Mouse (Mus musculus): Measurements from ENCODE around the gene Phlpp1. TPM values are rescaled to one million over a fixed set of nuclear protein-coding genes. Genes with fewer than 3 reads are reported as not detected.

The Phlpp1 gene
- polyA plus RNA-seq, 1 experiment from 2014 or later: 7.4 TPM

GRCm38 (mm10) chr1:106320583-106320982, 149.0 kb downstream of the Phlpp1 start:
- Histone ChIP-seq H3K4me1 (ENCODE audit: control insufficient read depth, insufficient read depth, low read depth, low read length) (no peaks in the 10 kb centered on the region), H3K36me3 (ENCODE audit: control insufficient read depth, insufficient read depth, low read length) (peaks cover 3% of the 10 kb centered on the region; the same call in 1 of the 2 replicates), H3K9me3 (ENCODE audit: control insufficient read depth, low read length) (no peaks in the 10 kb centered on the region), H3K27ac (ENCODE audit: low read depth, low read length) (no peak overlapping the region), H3K4me2 (ENCODE audit: low read length) (no peak overlapping the region), H3K27me3 (replicated peaks; ENCODE audit: control insufficient read depth, insufficient read depth, low read length) (no peaks in the 10 kb centered on the region), H3K9ac (ENCODE audit: low read depth, low read length) (no peak overlapping the region), H3K4me3 (ENCODE audit: low read length) (no peak overlapping the region)
- no peak for ATAC-seq
- WGBS: 90% methylated on average over 1 of the region's 1 CpGs

- no peaks in the 10 kb centered on the region for H3K4me1 ChIP-seq (ENCODE audit: control insufficient read depth, insufficient read depth, low read depth, low read length)
- peaks cover 3% of the 10 kb centered on the region; the same call in 1 of the 2 replicates for H3K36me3 ChIP-seq (ENCODE audit: control insufficient read depth, insufficient read depth, low read length)
- WGBS: 93% methylated on average over 8 of the region's 8 CpGs
- H3K27me3 ChIP-seq (replicated peaks; ENCODE audit: control insufficient read depth, insufficient read depth, low read length): no peaks in the 10 kb centered on the region
- no peak overlapping the region for H3K4me3 ChIP-seq (ENCODE audit: low read length)
- no peak overlapping the region for H3K27ac ChIP-seq (ENCODE audit: low read depth, low read length)
- H3K9ac ChIP-seq (ENCODE audit: low read depth, low read length): no peak overlapping the region
- H3K4me2 ChIP-seq (ENCODE audit: low read length): no peak overlapping the region
- no peak for ATAC-seq
- no peaks in the 10 kb centered on the region for H3K9me3 ChIP-seq (ENCODE audit: control insufficient read depth, low read length)
Measured at GRCm38 (mm10) chr1:106321432-106322126, 150.0 kb downstream of the Phlpp1 start.

GRCm38 (mm10) chr1:106326691-106327090, 155.1 kb downstream of the Phlpp1 start:
- no peak overlapping the region for H3K27ac ChIP-seq (ENCODE audit: low read depth, low read length)
- no peaks in the 10 kb centered on the region for H3K27me3 ChIP-seq (replicated peaks; ENCODE audit: control insufficient read depth, insufficient read depth, low read length)
- H3K9ac ChIP-seq (ENCODE audit: low read depth, low read length): no peak overlapping the region
- WGBS: 88% methylated on average over 2 of the region's 2 CpGs
- H3K4me3 ChIP-seq (ENCODE audit: low read length): no peak overlapping the region
- no peaks in the 10 kb centered on the region for H3K36me3 ChIP-seq (ENCODE audit: control insufficient read depth, insufficient read depth, low read length)
- no peak for ATAC-seq
- no peaks in the 10 kb centered on the region for H3K4me1 ChIP-seq (ENCODE audit: control insufficient read depth, insufficient read depth, low read depth, low read length)
- H3K4me2 ChIP-seq (ENCODE audit: low read length): no peak overlapping the region
- no peaks in the 10 kb centered on the region for H3K9me3 ChIP-seq (ENCODE audit: control insufficient read depth, low read length)

- Histone ChIP-seq H3K4me1 (ENCODE audit: control insufficient read depth, insufficient read depth, low read depth, low read length) (no peaks in the 10 kb centered on the region), H3K27ac (ENCODE audit: low read depth, low read length) (no peak overlapping the region), H3K36me3 (ENCODE audit: control insufficient read depth, insufficient read depth, low read length) (peaks cover 10% of the 10 kb centered on the region), H3K4me2 (ENCODE audit: low read length) (no peak overlapping the region), H3K4me3 (ENCODE audit: low read length) (no peak overlapping the region), H3K9ac (ENCODE audit: low read depth, low read length) (no peak overlapping the region), H3K9me3 (ENCODE audit: control insufficient read depth, low read length) (no peaks in the 10 kb centered on the region), H3K27me3 (replicated peaks; ENCODE audit: control insufficient read depth, insufficient read depth, low read length) (no peaks in the 10 kb centered on the region)
- WGBS: 81% methylated on average over 3 of the region's 3 CpGs
- no peak for ATAC-seq
Measured at GRCm38 (mm10) chr1:106342100-106342499, 170.5 kb downstream of the Phlpp1 start.

- no peak overlapping the region for H3K4me3 ChIP-seq (ENCODE audit: low read length)
- H3K27ac ChIP-seq (ENCODE audit: low read depth, low read length): no peak overlapping the region
- H3K9ac ChIP-seq (ENCODE audit: low read depth, low read length): no peak overlapping the region
- no peaks in the 10 kb centered on the region for H3K4me1 ChIP-seq (ENCODE audit: control insufficient read depth, insufficient read depth, low read depth, low read length)
- 96% methylated on average over 2 of the region's 2 CpGs for WGBS
- no peak for ATAC-seq
- no peak overlapping the region for H3K4me2 ChIP-seq (ENCODE audit: low read length)
- H3K27me3 ChIP-seq (replicated peaks; ENCODE audit: control insufficient read depth, insufficient read depth, low read length): no peaks in the 10 kb centered on the region
- no peaks in the 10 kb centered on the region for H3K9me3 ChIP-seq (ENCODE audit: control insufficient read depth, low read length)
- H3K36me3 ChIP-seq (ENCODE audit: control insufficient read depth, insufficient read depth, low read length): peaks cover 10% of the 10 kb centered on the region
Measured at GRCm38 (mm10) chr1:106345265-106345664, 173.7 kb downstream of the Phlpp1 start.

- 95% methylated on average over 3 of the region's 3 CpGs for WGBS
- no peak overlapping the region for H3K9ac ChIP-seq (ENCODE audit: low read depth, low read length)
- H3K4me2 ChIP-seq (ENCODE audit: low read length): no peak overlapping the region
- no peaks in the 10 kb centered on the region for H3K9me3 ChIP-seq (ENCODE audit: control insufficient read depth, low read length)
- H3K36me3 ChIP-seq (ENCODE audit: control insufficient read depth, insufficient read depth, low read length): peaks cover 17% of the 10 kb centered on the region
- H3K4me3 ChIP-seq (ENCODE audit: low read length): no peak overlapping the region
- no peaks in the 10 kb centered on the region for H3K27me3 ChIP-seq (replicated peaks; ENCODE audit: control insufficient read depth, insufficient read depth, low read length)
- H3K27ac ChIP-seq (ENCODE audit: low read depth, low read length): no peak overlapping the region
- H3K4me1 ChIP-seq (ENCODE audit: control insufficient read depth, insufficient read depth, low read depth, low read length): no peaks in the 10 kb centered on the region
- ATAC-seq: no peak
Measured at GRCm38 (mm10) chr1:106346776-106347175, 175.2 kb downstream of the Phlpp1 start.

GRCm38 (mm10) chr1:106349116-106349515, 177.6 kb downstream of the Phlpp1 start:
- Histone ChIP-seq H3K27ac (ENCODE audit: low read depth, low read length) (no peak overlapping the region), H3K36me3 (ENCODE audit: control insufficient read depth, insufficient read depth, low read length) (peaks cover 14% of the 10 kb centered on the region), H3K4me1 (ENCODE audit: control insufficient read depth, insufficient read depth, low read depth, low read length) (no peaks in the 10 kb centered on the region), H3K4me3 (ENCODE audit: low read length) (no peak overlapping the region), H3K27me3 (replicated peaks; ENCODE audit: control insufficient read depth, insufficient read depth, low read length) (no peaks in the 10 kb centered on the region), H3K9me3 (ENCODE audit: control insufficient read depth, low read length) (no peaks in the 10 kb centered on the region), H3K4me2 (ENCODE audit: low read length) (no peak overlapping the region), H3K9ac (ENCODE audit: low read depth, low read length) (no peak overlapping the region)
- WGBS: 87% methylated on average over 3 of the region's 3 CpGs
- no peak for ATAC-seq

- H3K4me3 ChIP-seq (ENCODE audit: low read length): no peak overlapping the region
- H3K27me3 ChIP-seq (replicated peaks; ENCODE audit: control insufficient read depth, insufficient read depth, low read length): no peaks in the 10 kb centered on the region
- peaks cover 10% of the 10 kb centered on the region for H3K36me3 ChIP-seq (ENCODE audit: control insufficient read depth, insufficient read depth, low read length)
- H3K4me2 ChIP-seq (ENCODE audit: low read length): no peak overlapping the region
- WGBS: 92% methylated on average over 2 of the region's 2 CpGs
- H3K9me3 ChIP-seq (ENCODE audit: control insufficient read depth, low read length): no peaks in the 10 kb centered on the region
- H3K27ac ChIP-seq (ENCODE audit: low read depth, low read length): no peak overlapping the region
- H3K4me1 ChIP-seq (ENCODE audit: control insufficient read depth, insufficient read depth, low read depth, low read length): no peaks in the 10 kb centered on the region
- ATAC-seq: no peak
- no peak overlapping the region for H3K9ac ChIP-seq (ENCODE audit: low read depth, low read length)
Measured at GRCm38 (mm10) chr1:106351512-106351911, 180.0 kb downstream of the Phlpp1 start.

GRCm38 (mm10) chr1:106352801-106353511, 181.4 kb downstream of the Phlpp1 start:
- Histone ChIP-seq H3K4me1 (ENCODE audit: control insufficient read depth, insufficient read depth, low read depth, low read length) (no peaks in the 10 kb centered on the region), H3K36me3 (ENCODE audit: control insufficient read depth, insufficient read depth, low read length) (peaks cover 7% of the 10 kb centered on the region), H3K9ac (ENCODE audit: low read depth, low read length) (no peak overlapping the region), H3K27me3 (replicated peaks; ENCODE audit: control insufficient read depth, insufficient read depth, low read length) (no peaks in the 10 kb centered on the region), H3K4me2 (ENCODE audit: low read length) (no peak overlapping the region), H3K9me3 (ENCODE audit: control insufficient read depth, low read length) (no peaks in the 10 kb centered on the region), H3K27ac (ENCODE audit: low read depth, low read length) (no peak overlapping the region), H3K4me3 (ENCODE audit: low read length) (no peak overlapping the region)
- ATAC-seq: no peak
- 92% methylated on average over 2 of the region's 2 CpGs for WGBS

All from hindbrain, embryonic 16.5 days (tissue).